8 mouse cellular contexts compared by ENCODE assay signal in genomic region chr17:43017341-43018052, GRCm38 (mm10). TPM values are rescaled to one million over a fixed set of nuclear protein-coding genes. Genes with fewer than 3 reads are reported as not detected.
DNase-seq lines count a peak whose midpoint lies in the region; ATAC-seq lines count a peak whose summit lies in the region.

No protein-coding gene starts in this region.

- H3K36me3 ChIP-seq in forebrain, embryonic 12.5 days (replicated peaks), result peaks cover 12% of the 10 kb centered on the region

- H3K27ac ChIP-seq in forebrain, embryonic 12.5 days, result peak overlapping the region; percentile 89

- H3K9me3 ChIP-seq in forebrain, embryonic 12.5 days, result no peaks in the 10 kb centered on the region

- DNase-seq in B cell, adult 2 months, result peak; percentile 47 to 49
- DNase-seq in c-Kit-negative CD71-positive TER-119-positive erythroid progenitor cells, embryonic 14.5 days (ENCODE audit: low read depth, low spot score), result peak; percentile 51
- DNase-seq in heart, postnatal 14 days, result peak; percentile 63 to 68
- peak; percentile 48 to 49 for DNase-seq in layer of hippocampus, postnatal 25 days (ENCODE audit: extremely low spot score in 1 of 2, low spot score in 1 of 2)
- peak; percentile 52 for DNase-seq in lung, postnatal 14 days
- DNase-seq in ovary, postnatal 36 days (ENCODE audit: low spot score), result peak; percentile 33
- peak; percentile 62 for DNase-seq in thymus, postnatal 14 days

- peak overlapping the region; percentile 75 for H3K4me3 ChIP-seq in forebrain, embryonic 12.5 days (replicated peaks)

- H3K4me2 ChIP-seq in forebrain, embryonic 12.5 days, result peak overlapping the region; percentile 72

- intact Hi-C loops in heart, postnatal 14 days (cut with DNase I), result loop anchor here (5.0 kb wide), 1 partner anchor 60 kb away; no protein-coding TSS in a partner anchor

- peaks cover 9% of the 10 kb centered on the region for H3K4me1 ChIP-seq in forebrain, embryonic 12.5 days

- H3K27me3 ChIP-seq in forebrain, embryonic 12.5 days, result no peaks in the 10 kb centered on the region

- peak overlapping the region; percentile 82 for H3K9ac ChIP-seq in forebrain, embryonic 12.5 days

- WGBS in forebrain, embryonic 12.5 days, result under 1% methylated on average over 39 of the region's 40 CpGs

- peak; percentile 64 for ATAC-seq in forebrain, embryonic 12.5 days (ENCODE audit: low FRiP score)

RNA-seq across cellular contexts. Expression of gene Tnfrsf21, which starts 1.1 kb away (rescaled TPM):
- 39.0 and 41.0 TPM in 2 replicates for polyA plus RNA-seq in forebrain, embryonic 12.5 days (2016; fragmentation: Nextera tagmentation; extraction: Ambion mirVana)
- 10 to 100 TPM; 17.6 to 18.6 TPM for total RNA-seq in heart, postnatal 14 days (2021)
- 100 to 1,000 TPM; 115 to 120 TPM for total RNA-seq in layer of hippocampus, postnatal 25 days (2021)

Comparison
In these comparisons a context has a peak if more than half of its experiments do, and no peak if none do; other contexts are left out.
1. Peak in every context shown above with its lines: DNase-seq, ATAC-seq, H3K4me3 ChIP-seq and H3K27ac ChIP-seq.
2. RNA of gene Tnfrsf21, which starts 1.1 kb away (total RNA-seq): 115 to 120 TPM in layer of hippocampus, postnatal 25 days; 17.6 to 18.6 TPM in heart, postnatal 14 days; every median in the first group is over 4 times any median in the second.